Mouse (Mus musculus) liver, postnatal 0 days (tissue): Measurements from ENCODE around the gene Sds.

Experiments
- CTCF ChIP-seq: sonication (generic); IDR thresholded peaks from 2 replicates; pipeline ENCODE4 v1.5.1; 2016; ENCODE audit warnings: antibody characterized with exemption, low read depth
- EP300 ChIP-seq: IDR thresholded peaks from 2 replicates; pipeline ENCODE4 v1.6.1; 2016; ENCODE audit warnings: antibody characterized with exemption, low read depth, mild to moderate bottlenecking

DNA sequence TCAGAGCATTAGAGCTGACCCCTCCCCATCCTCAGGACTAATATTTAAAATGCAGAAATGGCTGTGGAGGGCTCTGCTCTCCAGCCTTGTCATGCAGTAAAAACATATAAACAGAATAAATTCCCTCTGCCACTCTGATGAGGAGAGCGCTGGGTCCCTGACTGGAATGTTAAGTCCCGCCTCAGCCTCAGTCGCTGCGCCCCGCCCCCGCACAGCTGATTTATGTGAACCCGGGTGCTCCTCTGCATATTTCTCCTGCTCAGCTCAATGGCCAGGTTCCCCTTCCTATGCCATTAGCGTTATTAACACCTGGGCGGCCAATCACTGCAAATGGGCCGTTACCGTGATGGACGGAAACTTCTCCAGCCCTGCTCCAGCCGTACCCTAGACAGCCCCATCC is 29.0 kb upstream of the Sds start:
- TF ChIP-seq CTCF (no peak), EP300 (no peak)
